In the genomic region with DNA sequence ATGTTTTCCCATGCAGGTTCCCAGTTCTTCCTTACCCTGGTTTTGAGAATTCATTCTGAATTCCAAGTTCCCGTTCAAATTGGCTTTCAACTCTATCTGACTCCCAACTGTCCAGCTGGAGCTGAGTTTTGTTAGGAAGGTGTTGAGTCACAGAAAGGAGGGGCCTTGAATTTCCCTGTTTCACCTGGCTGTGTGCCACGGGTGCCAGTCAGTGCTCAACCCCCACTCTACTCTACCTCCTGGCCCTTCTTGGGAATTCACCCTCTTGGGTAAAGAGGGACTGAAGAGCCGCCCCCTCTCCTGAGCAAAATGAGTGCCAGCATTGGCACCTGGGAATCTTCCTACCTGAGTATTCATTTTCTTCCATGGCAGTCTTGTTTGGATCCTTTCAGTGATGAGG, we compare ENCODE assay signal across 24 mouse cellular contexts. TPM values are rescaled to one million over a fixed set of nuclear protein-coding genes. Genes with fewer than 3 reads are reported as not detected.
"Had no signal": no experiment of that assay in that cellular context is flagged by ENCODE, and none has a peak within 500 bp of the region (broad histone marks: within the 10 kb centered on the region; RNA-seq: fewer than 3 reads in every experiment).

No protein-coding gene starts in this region.

- H3K4me2 ChIP-seq: liver, embryonic 13.5 days; lung, embryonic 14.5 days; midbrain, embryonic 12.5 days; midbrain, embryonic 15.5 days; neural tube, embryonic 12.5 days; neural tube, embryonic 15.5 days had no signal

- H3K9ac ChIP-seq: liver, embryonic 13.5 days; lung, embryonic 14.5 days; midbrain, embryonic 12.5 days; midbrain, embryonic 15.5 days; neural tube, embryonic 12.5 days; neural tube, embryonic 15.5 days had no signal

- H3K9me3 ChIP-seq: liver, embryonic 13.5 days; midbrain, embryonic 12.5 days; midbrain, embryonic 15.5 days; neural tube, embryonic 15.5 days had no signal

- H3K4me1 ChIP-seq: liver, embryonic 13.5 days; midbrain, embryonic 12.5 days; midbrain, embryonic 15.5 days; neural tube, embryonic 12.5 days; neural tube, embryonic 15.5 days had no signal

- H3K36me3 ChIP-seq: liver, embryonic 13.5 days; midbrain, embryonic 12.5 days; midbrain, embryonic 15.5 days; neural tube, embryonic 12.5 days; neural tube, embryonic 15.5 days had no signal

- ATAC-seq: intestine, postnatal 0 days; midbrain, embryonic 15.5 days had no signal

- H3K27me3 ChIP-seq: midbrain, embryonic 12.5 days; midbrain, embryonic 15.5 days; neural tube, embryonic 12.5 days; neural tube, embryonic 15.5 days had no signal

- H3K27ac ChIP-seq: kidney, postnatal 0 days; left cerebral cortex, adult 2 months; liver, embryonic 13.5 days; macrophage; midbrain, embryonic 12.5 days; midbrain, embryonic 15.5 days; neural tube, embryonic 12.5 days; neural tube, embryonic 15.5 days had no signal

- DNase-seq: kidney, adult 2 months; kidney, postnatal 36 days; layer of hippocampus, postnatal 36 days; liver, embryonic 13.5 days; lung, embryonic 14.5 days; right cerebral cortex, adult 18-20 months; right cerebral cortex, postnatal 14 days; right cerebral cortex, postnatal 4 days; thymus, adult 18-20 months; thymus, postnatal 36 days had no signal

- H3K4me3 ChIP-seq: left cerebral cortex, adult 2 months; liver, embryonic 13.5 days; midbrain, embryonic 12.5 days; midbrain, embryonic 15.5 days; neural tube, embryonic 12.5 days; neural tube, embryonic 15.5 days had no signal

RNA-seq across cellular contexts. Expression of a gene that starts 3.2 kb away (rescaled TPM):
- total RNA-seq: layer of hippocampus, adult 8-10 months; layer of hippocampus, postnatal 10 days; layer of hippocampus, postnatal 36 days; left cerebral cortex, adult 2 months; left cerebral cortex, postnatal 10 days; left cerebral cortex, postnatal 36 days had no signal
- polyA plus RNA-seq: intestine, postnatal 0 days; liver, embryonic 13.5 days; liver, embryonic 16.5 days; macrophage had no signal

RNA-seq across cellular contexts. Expression of a gene that starts 25.2 kb away (rescaled TPM):
- polyA plus RNA-seq: midbrain, embryonic 12.5 days had no signal

RNA-seq across cellular contexts. Expression of a gene that starts 29.7 kb away (rescaled TPM):
- total RNA-seq: layer of hippocampus, adult 8-10 months; layer of hippocampus, postnatal 10 days; layer of hippocampus, postnatal 36 days; left cerebral cortex, adult 2 months; left cerebral cortex, postnatal 10 days; left cerebral cortex, postnatal 36 days had no signal
- polyA plus RNA-seq: intestine, postnatal 0 days; limb, embryonic 11.5 days; lung, embryonic 14.5 days; macrophage; midbrain, embryonic 12.5 days; midbrain, embryonic 15.5 days; neural tube, embryonic 12.5 days; neural tube, embryonic 15.5 days had no signal
